Mouse (Mus musculus) hindbrain, embryonic 10.5 days (tissue): Measurements from ENCODE around the gene Fam117a. TPM values are rescaled to one million over a fixed set of nuclear protein-coding genes. Genes with fewer than 3 reads are reported as not detected.

Experiments
- DNase-seq: peaks from one replicate; pipeline ENCODE4 v3.0.0-alpha.2; 2017; ENCODE audit warnings: low spot score
- H3K27ac ChIP-seq: fragments of 300-500 bp; sonication (generic); 2 replicates; pipeline ENCODE4 v1.5.1; 2016; ENCODE audit warnings: mild to moderate bottlenecking, moderate library complexity
- H3K27me3 ChIP-seq: fragments of 300-500 bp; sonication (generic); 2 replicates; pipeline ENCODE4 v1.6.1; 2016; ENCODE audit warnings: mild to moderate bottlenecking; ENCODE audit not compliant: poor library complexity, insufficient read depth, severe bottlenecking
- H3K36me3 ChIP-seq: fragments of 300-500 bp; sonication (generic); 2 replicates; pipeline ENCODE4 v1.6.1; 2016; ENCODE audit warnings: mild to moderate bottlenecking, moderate library complexity
- H3K4me1 ChIP-seq: fragments of 300-500 bp; sonication (generic); replicated peaks from 2 replicates; pipeline ENCODE4 v1.6.1; 2016; ENCODE audit warnings: mild to moderate bottlenecking
- H3K4me3 ChIP-seq: fragments of 300-500 bp; sonication (generic); 2 replicates; pipeline ENCODE4 v1.5.1; 2016; ENCODE audit warnings: mild to moderate bottlenecking, moderate library complexity
- H3K9me3 ChIP-seq: fragments of 300-500 bp; sonication (generic); 2 replicates; pipeline ENCODE4 v1.6.1; 2016; ENCODE audit warnings: mild to moderate bottlenecking, moderate library complexity
- WGBS: fragments of 180-500 bp; shearing (Covaris S2); methylation state at CpG from one replicate; pipeline ENCODE4 v1.1.7; 2016; 5-methylcytosine and 5-hydroxymethylcytosine counted together
- polyA plus RNA-seq: library from polyadenylated mRNA; unstranded; fragments of >200 nt; fragmentation: Nextera tagmentation; extraction: Ambion mirVana; gene quantifications from 2 replicates; pipeline ENCODE4 v1.2.1, GENCODE M21; 2016

Fam117a gene
- polyA plus RNA-seq, 1 experiment from 2014 or later: 10.8 TPM

- Histone ChIP-seq H3K27ac (no peak overlapping the region), H3K27me3 (no peaks in the 10 kb centered on the region), H3K4me1 (peaks cover 27% of the 10 kb centered on the region), H3K9me3 (no peaks in the 10 kb centered on the region), H3K4me3 (no peak overlapping the region), H3K36me3 (peaks cover 70% of the 10 kb centered on the region)
- whole genome bisulfite sequencing: 86% methylated on average over 4 of the region's 4 CpGs
- no peak for DNase-seq
Measured at GRCm38 (mm10) chr11:95391201-95391600, 54.4 kb downstream of the Fam117a start.

- Histone ChIP-seq H3K9me3 (no peaks in the 10 kb centered on the region), H3K4me3 (no peak overlapping the region), H3K27me3 (no peaks in the 10 kb centered on the region), H3K27ac (no peak overlapping the region), H3K36me3 (peaks cover 65% of the 10 kb centered on the region), H3K4me1 (peaks cover 23% of the 10 kb centered on the region)
- 82% methylated on average over 5 of the region's 5 CpGs for WGBS
- DNase-seq: no peak
Measured at GRCm38 (mm10) chr11:95391743-95392142, 54.9 kb downstream of the Fam117a start.

GRCm38 (mm10) chr11:95392223-95392667 lies 55.4 kb downstream of the Fam117a start:
- Histone ChIP-seq H3K36me3 (peaks cover 60% of the 10 kb centered on the region), H3K9me3 (no peaks in the 10 kb centered on the region), H3K4me1 (peaks cover 23% of the 10 kb centered on the region), H3K27ac (no peak overlapping the region), H3K4me3 (no peak overlapping the region), H3K27me3 (no peaks in the 10 kb centered on the region)
- WGBS: 69% methylated on average over 7 of the region's 7 CpGs
- no peak for DNase-seq

GRCm38 (mm10) chr11:95392708-95393499 lies 56.1 kb downstream of the Fam117a start:
- DNase-seq: no peak
- H3K36me3 ChIP-seq: peaks cover 53% of the 10 kb centered on the region
- peak overlapping the region; percentile 53; the same call in 1 of the 2 replicates for H3K27ac ChIP-seq
- 76% methylated on average over 11 of the region's 11 CpGs for WGBS
- 0 out of 2 replicates have a peak, but pooled peaks cover under 1% of the 10 kb centered on the region for H3K27me3 ChIP-seq
- H3K4me1 ChIP-seq: peaks cover 23% of the 10 kb centered on the region
- no peak overlapping the region for H3K4me3 ChIP-seq
- H3K9me3 ChIP-seq: no peaks in the 10 kb centered on the region

- Histone ChIP-seq H3K4me3 (no peak overlapping the region), H3K9me3 (no peaks in the 10 kb centered on the region), H3K4me1 (peaks cover 23% of the 10 kb centered on the region), H3K36me3 (peaks cover 47% of the 10 kb centered on the region), H3K27ac (0 out of 2 replicates have a peak overlapping the region, but pooled peaks have one; percentile 53), H3K27me3 (0 out of 2 replicates have a peak, but pooled peaks cover 4% of the 10 kb centered on the region)
- DNase-seq: no peak
- 32% methylated on average over 5 of the region's 5 CpGs for WGBS
Measured at GRCm38 (mm10) chr11:95393500-95393816, 56.6 kb downstream of the Fam117a start.

- no peak overlapping the region for H3K4me3 ChIP-seq
- H3K27ac ChIP-seq: no peak overlapping the region
- WGBS: 53% methylated on average over 5 of the region's 5 CpGs
- DNase-seq: no peak
- H3K36me3 ChIP-seq: peaks cover 41% of the 10 kb centered on the region
- H3K27me3 ChIP-seq: peaks cover 6% of the 10 kb centered on the region; the same call in 1 of the 2 replicates
- H3K9me3 ChIP-seq: no peaks in the 10 kb centered on the region
- peaks cover 23% of the 10 kb centered on the region for H3K4me1 ChIP-seq
Measured at GRCm38 (mm10) chr11:95394112-95394511, 57.3 kb downstream of the Fam117a start.

- 65% methylated on average over 1 of the region's 1 CpGs for WGBS
- Histone ChIP-seq H3K27me3 (peaks cover 20% of the 10 kb centered on the region; the same call in 1 of the 2 replicates), H3K4me1 (peaks cover 23% of the 10 kb centered on the region), H3K36me3 (peaks cover 16% of the 10 kb centered on the region), H3K27ac (no peak overlapping the region), H3K4me3 (no peak overlapping the region), H3K9me3 (no peaks in the 10 kb centered on the region)
- no peak for DNase-seq
Measured at GRCm38 (mm10) chr11:95396548-95396947, 59.7 kb downstream of the Fam117a start.

- 65% methylated on average over 14 of the region's 14 CpGs for WGBS
- Histone ChIP-seq H3K9me3 (no peaks in the 10 kb centered on the region), H3K4me1 (peaks cover 24% of the 10 kb centered on the region), H3K36me3 (peaks cover 2% of the 10 kb centered on the region; the same call in 1 of the 2 replicates), H3K27me3 (peaks cover 23% of the 10 kb centered on the region; the same call in 1 of the 2 replicates), H3K27ac (no peak overlapping the region), H3K4me3 (no peak overlapping the region)
- peak; percentile 79 for DNase-seq
Measured at GRCm38 (mm10) chr11:95397843-95398835, 61.3 kb downstream of the Fam117a start.

- H3K4me1 ChIP-seq: peaks cover 22% of the 10 kb centered on the region
- peaks cover 23% of the 10 kb centered on the region; the same call in 1 of the 2 replicates for H3K27me3 ChIP-seq
- DNase-seq: no peak
- 81% methylated on average over 13 of the region's 13 CpGs for WGBS
- no peaks in the 10 kb centered on the region for H3K36me3 ChIP-seq
- no peak overlapping the region for H3K27ac ChIP-seq
- H3K4me3 ChIP-seq: no peak overlapping the region
- no peaks in the 10 kb centered on the region for H3K9me3 ChIP-seq
Measured at GRCm38 (mm10) chr11:95399520-95400020, 62.8 kb downstream of the Fam117a start.

GRCm38 (mm10) chr11:95401568-95401967 lies 64.8 kb downstream of the Fam117a start:
- Histone ChIP-seq H3K27ac (no peak overlapping the region), H3K4me1 (peaks cover 22% of the 10 kb centered on the region)
- WGBS: 88% methylated on average over 5 of the region's 5 CpGs

GRCm38 (mm10) chr11:95402196-95402595 lies 65.4 kb downstream of the Fam117a start:
- WGBS: 21% methylated on average over 5 of the region's 5 CpGs
- no peak overlapping the region for H3K4me3 ChIP-seq
- H3K27ac ChIP-seq: peak overlapping the region; percentile 60; the same call in 1 of the 2 replicates
- H3K36me3 ChIP-seq: no peaks in the 10 kb centered on the region
- no peaks in the 10 kb centered on the region for H3K9me3 ChIP-seq
- DNase-seq: no peak
- peaks cover 22% of the 10 kb centered on the region for H3K4me1 ChIP-seq
- H3K27me3 ChIP-seq: peaks cover 23% of the 10 kb centered on the region; the same call in 1 of the 2 replicates

More at GRCm38 (mm10) chr11:95401568-95401967, 64.8 kb downstream of the Fam117a start:
- Histone ChIP-seq H3K4me3 (no peak overlapping the region), H3K36me3 (no peaks in the 10 kb centered on the region), H3K27me3 (peaks cover 23% of the 10 kb centered on the region; the same call in 1 of the 2 replicates), H3K9me3 (no peaks in the 10 kb centered on the region)
- DNase-seq: no peak

GRCm38 (mm10) chr11:95402658-95403101 lies 65.9 kb downstream of the Fam117a start:
- H3K36me3 ChIP-seq: no peaks in the 10 kb centered on the region
- no peak for DNase-seq

More at GRCm38 (mm10) chr11:95402658-95403101, 65.9 kb downstream of the Fam117a start:
- Histone ChIP-seq H3K27ac (peak overlapping the region; percentile 67), H3K4me1 (peaks cover 22% of the 10 kb centered on the region), H3K27me3 (peaks cover 23% of the 10 kb centered on the region; the same call in 1 of the 2 replicates), H3K4me3 (no peak overlapping the region), H3K9me3 (no peaks in the 10 kb centered on the region)
- 31% methylated on average over 8 of the region's 8 CpGs for WGBS
